ENCODE assay signal across 7 mouse cellular contexts in the genomic region with DNA sequence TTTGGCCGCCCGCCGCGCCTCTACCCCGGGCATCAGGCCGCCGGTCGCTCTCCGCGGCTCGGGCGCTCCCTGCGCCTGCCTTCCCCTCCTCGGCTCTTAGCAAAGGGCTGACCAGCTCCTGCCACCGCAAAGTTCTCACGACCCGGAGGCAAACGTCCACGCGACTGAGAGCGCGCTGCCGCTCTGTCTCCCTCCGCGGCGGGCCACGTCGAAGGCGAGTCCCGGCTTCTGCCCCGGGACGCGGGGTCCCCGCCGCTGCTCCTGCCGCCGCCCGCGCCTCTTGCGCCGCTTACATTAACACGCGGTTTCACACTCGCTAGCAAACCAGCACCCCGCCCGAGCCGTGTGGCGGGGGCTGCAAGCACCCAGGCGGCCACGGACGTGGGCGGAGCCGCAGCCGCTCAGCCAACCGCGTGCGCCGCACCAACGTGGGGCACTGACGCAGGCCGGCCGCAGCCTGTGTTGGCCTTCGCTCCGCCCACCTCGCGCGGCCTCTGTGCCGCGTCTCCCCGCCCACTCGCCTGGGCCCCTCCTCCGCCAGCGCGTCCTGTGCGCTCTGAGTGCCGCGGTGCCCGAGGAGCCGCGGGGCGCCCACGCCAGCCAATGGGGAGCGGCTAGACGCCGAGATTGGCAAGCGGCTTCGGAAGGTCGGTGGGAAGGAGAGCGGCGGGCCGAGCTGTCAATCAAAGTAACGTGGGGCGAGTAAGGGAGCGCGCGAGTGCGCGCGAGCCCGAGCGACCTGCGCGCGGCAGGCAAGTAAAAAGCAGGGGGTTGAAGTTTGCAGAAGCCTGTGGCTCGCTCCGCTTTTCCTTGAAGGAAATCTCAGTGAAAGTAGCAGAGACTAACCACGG. TPM values are rescaled to one million over a fixed set of nuclear protein-coding genes. Genes with fewer than 3 reads are reported as not detected.
DNase-seq lines count a peak whose midpoint lies in the region; ATAC-seq and TF ChIP-seq lines count a peak whose summit lies in the region.

Gene Tle1, minus strand, starts transcription at position 361 of the 851 bp plus-strand sequence.

- peak; percentile 97 to 98 for DNase-seq in adrenal gland, postnatal 4 days (ENCODE audit: low spot score in 2 of 2)
- peak; percentile 99 for DNase-seq in embryonic facial prominence, embryonic 14.5 days (ENCODE audit: low spot score)
- peak; percentile 99 to 100 for DNase-seq in heart, adult 2 months
- peak; percentile 99 for DNase-seq in kidney, adult 8-10 months
- peak; percentile 81 to 96 for DNase-seq in spleen, postnatal 10 days (ENCODE audit: low spot score in 2 of 2)

- peak; percentile 96 for ATAC-seq in embryonic facial prominence, embryonic 14.5 days (ENCODE audit: low read depth)
- ATAC-seq in limb, embryonic 13.5 days (ENCODE audit: low FRiP score, low read depth) = peak; percentile 95
- ATAC-seq in midbrain, embryonic 16.5 days = peak; percentile 96

- intact Hi-C loops in heart, adult 2 months (cut with DNase I) = loop anchor here (10.0 kb wide), 1 partner anchor 1666 kb away; the partner anchor contains the start of gene Megf9

- TF ChIP-seq CTCF in heart, adult 2 months (IDR thresholded peaks at IDR 0.05) = no peak

- H3K4me2 ChIP-seq in embryonic facial prominence, embryonic 14.5 days (ENCODE audit: low read depth, low read length) = peak within 1 kb of the TSS; percentile 64
- peak within 1 kb of the TSS; percentile 67 for H3K4me2 ChIP-seq in limb, embryonic 13.5 days (replicated peaks)
- peak within 1 kb of the TSS; percentile 69 for H3K4me2 ChIP-seq in midbrain, embryonic 16.5 days (ENCODE audit: low read length)

- H3K9ac ChIP-seq in embryonic facial prominence, embryonic 14.5 days (ENCODE audit: low read depth, low read length) = peak within 1 kb of the TSS; percentile 89
- peak within 1 kb of the TSS; percentile 57 for H3K9ac ChIP-seq in heart, adult 2 months (ENCODE audit: low read depth, low read length)
- peak within 1 kb of the TSS; percentile 96 for H3K9ac ChIP-seq in limb, embryonic 13.5 days
- peak within 1 kb of the TSS; percentile 89 for H3K9ac ChIP-seq in midbrain, embryonic 16.5 days (ENCODE audit: low read depth, low read length)

- peak within 1 kb of the TSS; percentile 89 for H3K4me3 ChIP-seq in embryonic facial prominence, embryonic 14.5 days (ENCODE audit: low read depth, low read length)
- peak within 1 kb of the TSS; percentile 89 for H3K4me3 ChIP-seq in heart, adult 2 months
- peak within 1 kb of the TSS; percentile 89 for H3K4me3 ChIP-seq in limb, embryonic 13.5 days
- H3K4me3 ChIP-seq in midbrain, embryonic 16.5 days (ENCODE audit: low read depth, low read length) = peak within 1 kb of the TSS; percentile 85

- H3K27ac ChIP-seq in embryonic facial prominence, embryonic 14.5 days (replicated peaks; ENCODE audit: low read depth, low read length) = peak within 1 kb of the TSS; percentile 95
- H3K27ac ChIP-seq in heart, adult 2 months = peak within 1 kb of the TSS; percentile 90
- peak within 1 kb of the TSS; percentile 97 for H3K27ac ChIP-seq in limb, embryonic 13.5 days
- H3K27ac ChIP-seq in midbrain, embryonic 16.5 days (ENCODE audit: low read length) = peak within 1 kb of the TSS; percentile 96

- H3K27me3 ChIP-seq in embryonic facial prominence, embryonic 14.5 days (replicated peaks; ENCODE audit: control insufficient read depth, insufficient read depth, low read length) = no peaks in the 10 kb centered on the region
- no peaks in the 10 kb centered on the region for H3K27me3 ChIP-seq in heart, adult 2 months (ENCODE audit: control insufficient read depth, insufficient read depth, low read length)
- peaks cover 2% of the 10 kb centered on the region; the same call in 1 of the 2 replicates for H3K27me3 ChIP-seq in limb, embryonic 13.5 days
- H3K27me3 ChIP-seq in midbrain, embryonic 16.5 days (ENCODE audit: control insufficient read depth, insufficient read depth, low read depth, low read length) = peaks cover 3% of the 10 kb centered on the region; the same call in 1 of the 2 replicates

- no peaks in the 10 kb centered on the region for H3K9me3 ChIP-seq in embryonic facial prominence, embryonic 14.5 days (ENCODE audit: control insufficient read depth, low read length)
- H3K9me3 ChIP-seq in limb, embryonic 13.5 days = no peaks in the 10 kb centered on the region
- H3K9me3 ChIP-seq in midbrain, embryonic 16.5 days (replicated peaks; ENCODE audit: control insufficient read depth, low read length, poor library complexity, severe bottlenecking) = no peaks in the 10 kb centered on the region

- 0 out of 2 replicates have a peak, but pooled peaks cover 6% of the 10 kb centered on the region for H3K36me3 ChIP-seq in embryonic facial prominence, embryonic 14.5 days (ENCODE audit: control insufficient read depth, insufficient read depth, low read length)
- peaks cover 9% of the 10 kb centered on the region for H3K36me3 ChIP-seq in heart, adult 2 months (ENCODE audit: control insufficient read depth, insufficient read depth, low read length)
- H3K36me3 ChIP-seq in limb, embryonic 13.5 days = 0 out of 2 replicates have a peak, but pooled peaks cover 4% of the 10 kb centered on the region
- no peaks in the 10 kb centered on the region for H3K36me3 ChIP-seq in midbrain, embryonic 16.5 days (ENCODE audit: control insufficient read depth, insufficient read depth, low read length)

- WGBS in embryonic facial prominence, embryonic 14.5 days = 0% methylated on average over 49 of the region's 107 CpGs
- under 1% methylated on average over 97 of the region's 107 CpGs for WGBS in heart, adult 2 months
- under 1% methylated on average over 85 of the region's 107 CpGs for WGBS in limb, embryonic 13.5 days
- WGBS in midbrain, embryonic 16.5 days = under 1% methylated on average over 102 of the region's 107 CpGs

- no peaks in the 10 kb centered on the region for H3K79me2 ChIP-seq in heart, adult 2 months (replicated peaks; ENCODE audit: control insufficient read depth, insufficient read depth, low read length)

- peak; percentile 74 for TF ChIP-seq POLR2A in heart, adult 2 months (IDR thresholded peaks at IDR 0.05; ENCODE audit: insufficient read depth, low read depth, low read length)

- no peak for TF ChIP-seq EP300 in heart, adult 2 months (IDR thresholded peaks at IDR 0.05; ENCODE audit: insufficient read depth, low read depth, low read length)

- H3K4me1 ChIP-seq in embryonic facial prominence, embryonic 14.5 days (ENCODE audit: control insufficient read depth, insufficient read depth, low read length) = peaks cover 29% of the 10 kb centered on the region
- H3K4me1 ChIP-seq in heart, adult 2 months (ENCODE audit: control insufficient read depth, insufficient read depth, low read length) = peaks cover 1% of the 10 kb centered on the region; the same call in 1 of the 2 replicates
- H3K4me1 ChIP-seq in limb, embryonic 13.5 days = peaks cover 47% of the 10 kb centered on the region
- H3K4me1 ChIP-seq in midbrain, embryonic 16.5 days (ENCODE audit: control insufficient read depth, insufficient read depth, low read length) = peaks cover 22% of the 10 kb centered on the region

RNA-seq across cellular contexts. Expression of gene Tle1, which starts in this region (rescaled TPM):
- total RNA-seq in adrenal gland, postnatal 4 days (2021) = 10 to 100 TPM; 62.8 to 68.2 TPM
- 28.3 and 31.3 TPM in 2 replicates for polyA plus RNA-seq in embryonic facial prominence, embryonic 14.5 days (2014; fragmentation: Nextera tagmentation; extraction: Ambion mirVana)
- 1 to 10 TPM; 8.2 to 9.5 TPM for total RNA-seq in heart, adult 2 months (2021)
- polyA plus RNA-seq in heart, adult 2 months (2012; rRNA removed) = 8.8 and 8.9 TPM in 2 replicates
- 27.8 and 30.7 TPM in 2 replicates for polyA plus RNA-seq in limb, embryonic 13.5 days (2015; fragmentation: Nextera tagmentation; extraction: Ambion mirVana)
- 26.3 and 31.4 TPM in 2 replicates for polyA plus RNA-seq in midbrain, embryonic 16.5 days (2015; fragmentation: Nextera tagmentation; extraction: Ambion mirVana)

Comparison
In these comparisons a context has a peak if more than half of its experiments do, and no peak if none do; other contexts are left out.
1. Peak in every context shown above with its lines: DNase-seq, ATAC-seq, H3K4me3 ChIP-seq and H3K27ac ChIP-seq.
2. RNA of gene Tle1 (total RNA-seq): 62.8 to 68.2 TPM in adrenal gland, postnatal 4 days; 8.2 to 9.5 TPM in heart, adult 2 months; every median in the first group is over 4 times any median in the second.